Mouse (Mus musculus) liver, postnatal 0 days (tissue): ENCODE data around the gene Rundc3a.

ENCODE experiments used
- CTCF ChIP-seq: sonication (generic); IDR thresholded peaks from 2 replicates; pipeline ENCODE4 v1.5.1; 2016; ENCODE audit warnings: antibody characterized with exemption, low read depth
- EP300 ChIP-seq: IDR thresholded peaks from 2 replicates; pipeline ENCODE4 v1.6.1; 2016; ENCODE audit warnings: antibody characterized with exemption, low read depth, mild to moderate bottlenecking

- TF ChIP-seq EP300 (no peak), CTCF (no peak)
These were observed 25.5 kb upstream of the Rundc3a start for GRCm38 (mm10) chr11:102367504-102368280.
